ENCODE assay signal across 8 mouse cellular contexts in the genomic region with DNA sequence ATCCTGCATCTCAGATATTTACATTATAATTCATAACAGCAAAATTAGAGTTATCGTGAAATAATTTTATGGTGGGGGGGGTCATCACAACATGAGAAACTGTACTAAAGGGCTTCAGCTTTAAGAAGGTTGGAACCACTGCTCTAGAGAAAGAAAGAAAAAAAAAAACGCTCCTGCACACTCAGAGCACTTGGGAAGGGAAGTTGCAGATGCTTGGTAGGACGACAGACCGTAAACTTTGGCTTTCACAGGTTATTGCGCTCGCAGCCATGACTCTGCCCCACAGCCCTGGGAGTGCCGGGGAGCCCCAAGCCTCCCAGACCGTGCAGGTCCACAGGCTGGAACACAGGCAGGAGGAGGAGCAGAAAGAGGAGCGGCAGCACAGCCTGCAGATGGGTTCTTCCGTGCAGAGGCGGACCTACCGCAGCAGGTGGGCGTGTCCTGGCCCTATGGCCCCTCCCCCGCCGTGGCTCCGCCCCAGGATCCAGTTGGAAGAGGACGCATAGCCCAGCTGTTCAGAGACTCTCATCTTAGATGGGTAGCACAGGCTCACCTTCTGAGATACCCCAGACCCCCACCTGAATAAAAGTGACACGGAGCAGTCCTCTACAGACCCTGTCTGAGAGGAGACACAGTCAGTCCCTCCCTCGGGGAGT. TPM values are rescaled to one million over a fixed set of nuclear protein-coding genes. Genes with fewer than 3 reads are reported as not detected.
DNase-seq lines count a peak whose midpoint lies in the region; ATAC-seq and TF ChIP-seq lines count a peak whose summit lies in the region.

No protein-coding gene starts in this region.

- TF ChIP-seq CTCF in kidney, adult 2 months (conservative IDR thresholded peaks at IDR 0.05; ENCODE audit: insufficient read depth, insufficient read length, low read depth, low read length), result no peak

- H3K36me3 ChIP-seq in kidney, adult 2 months (ENCODE audit: control insufficient read depth, insufficient read depth, low read length), result no peaks in the 10 kb centered on the region
- H3K36me3 ChIP-seq in liver, embryonic 12.5 days, result no peaks in the 10 kb centered on the region
- H3K36me3 ChIP-seq in splenic B cell, adult 2 months (ENCODE audit: control insufficient read depth, insufficient read depth, low read length, poor library complexity, severe bottlenecking), result no peaks in the 10 kb centered on the region

- no peak for ATAC-seq in CD4-positive, CD25-positive, alpha-beta regulatory T cell, adult 4 months
- peak; percentile 86 for ATAC-seq in liver, embryonic 12.5 days
- peak; percentile 38; the same call in 1 of the 2 replicates for ATAC-seq in monocyte, adult 5-6 weeks (replicated peaks; ENCODE audit: insufficient number of reproducible peaks, low FRiP score, low TSS enrichment, poor library complexity, severe bottlenecking)

- H3K27ac ChIP-seq in kidney, adult 2 months (ENCODE audit: insufficient read depth, low read depth, low read length), result peak overlapping the region; percentile 57; the same call in 1 of the 2 replicates
- H3K27ac ChIP-seq in liver, embryonic 12.5 days, result no peak overlapping the region

- no peaks in the 10 kb centered on the region for H3K27me3 ChIP-seq in kidney, adult 2 months (replicated peaks; ENCODE audit: control insufficient read depth, insufficient read depth, low read length)
- peaks cover 32% of the 10 kb centered on the region for H3K27me3 ChIP-seq in liver, embryonic 12.5 days (replicated peaks)
- H3K27me3 ChIP-seq in splenic B cell, adult 2 months (ENCODE audit: control insufficient read depth, insufficient read depth, low read length, poor library complexity, severe bottlenecking), result no peaks in the 10 kb centered on the region

- H3K4me1 ChIP-seq in kidney, adult 2 months (ENCODE audit: control insufficient read depth, insufficient read depth, low read length), result peaks cover 4% of the 10 kb centered on the region; the same call in 1 of the 2 replicates
- H3K4me1 ChIP-seq in liver, embryonic 12.5 days, result peaks cover 13% of the 10 kb centered on the region

- no peak for TF ChIP-seq POLR2A in kidney, adult 2 months (IDR thresholded peaks at IDR 0.05; ENCODE audit: low read depth, low read length)

- peak overlapping the region; percentile 39; the same call in 1 of the 2 replicates for H3K9ac ChIP-seq in liver, embryonic 12.5 days

- H3K4me3 ChIP-seq in kidney, adult 2 months (ENCODE audit: insufficient read depth, low read depth, low read length), result no peak overlapping the region; the same call in 1 of the 2 replicates
- peak overlapping the region; percentile 36 for H3K4me3 ChIP-seq in liver, embryonic 12.5 days

- no peaks in the 10 kb centered on the region for H3K9me3 ChIP-seq in liver, embryonic 12.5 days (replicated peaks)

- 8% methylated on average over 19 of the region's 19 CpGs for WGBS in kidney, adult 2 months
- 10% methylated on average over 19 of the region's 19 CpGs for WGBS in liver, embryonic 12.5 days (ENCODE audit: insufficient replicate concordance)

- peak; percentile 68 for DNase-seq in CD4-positive, CD25-positive, alpha-beta regulatory T cell, adult 2 months (ENCODE audit: low read depth, low spot score)
- peak; percentile 86 for DNase-seq in embryo, embryonic 10 days (ENCODE audit: low spot score)
- DNase-seq in gastrocnemius, postnatal 4 days (ENCODE audit: low spot score in 2 of 2), result peak; percentile 54 to 67
- peak; percentile 90 for DNase-seq in kidney, adult 2 months
- peak; percentile 63 for DNase-seq in splenic B cell, adult 2 months (ENCODE audit: low read depth, low spot score)

- peak overlapping the region; percentile 67 for H3K4me2 ChIP-seq in liver, embryonic 12.5 days

RNA-seq across cellular contexts. Expression of gene Myom3, which starts 2.9 kb away (rescaled TPM):
- polyA plus RNA-seq in CD4-positive, CD25-positive, alpha-beta regulatory T cell, adult 4 months (2017; shearing (Covaris generic)), result not detected
- 100 to 1,000 TPM; 107 to 112 TPM for total RNA-seq in gastrocnemius, postnatal 4 days (2021)
- 0.10 and 1.5 TPM in 2 replicates for polyA plus RNA-seq in kidney, adult 2 months (2012; rRNA removed)
- polyA plus RNA-seq in liver, embryonic 12.5 days (2016; fragmentation: Nextera tagmentation; extraction: Ambion mirVana), result 0.11 and 0.18 TPM in 2 replicates
- not detected in 3 replicates for total RNA-seq in monocyte, adult 5-6 weeks (2017)

RNA-seq across cellular contexts. Expression of gene Il22ra1, which starts 34.4 kb away (rescaled TPM):
- polyA plus RNA-seq in CD4-positive, CD25-positive, alpha-beta regulatory T cell, adult 4 months (2017; shearing (Covaris generic)), result not detected
- total RNA-seq in gastrocnemius, postnatal 4 days (2021), result under 1 TPM in 1 of 2 experiments, not detected in 1; 0.20 TPM
- polyA plus RNA-seq in kidney, adult 2 months (2012; rRNA removed), result 3.0 and 4.1 TPM in 2 replicates
- polyA plus RNA-seq in liver, embryonic 12.5 days (2016; fragmentation: Nextera tagmentation; extraction: Ambion mirVana), result 0.19 and 0.37 TPM in 2 replicates
- not detected in 3 replicates for total RNA-seq in monocyte, adult 5-6 weeks (2017)
